In genomic region chr2:34592361-34592960, GRCm38 (mm10) we compare ENCODE assay signal across 16 mouse cellular contexts.
DNase-seq lines count a peak whose midpoint lies in the region; ATAC-seq and TF ChIP-seq lines count a peak whose summit lies in the region.
"Had no signal": no experiment of that assay in that cellular context is flagged by ENCODE, and none has a peak within 500 bp of the region (broad histone marks: within the 10 kb centered on the region; RNA-seq: fewer than 3 reads in every experiment).

No protein-coding gene starts in this region.

- H3K4me1 ChIP-seq in heart, embryonic 10.5 days: peaks cover 51% of the 10 kb centered on the region
- no peaks in the 10 kb centered on the region; the same call in 1 of the 2 replicates for H3K4me1 ChIP-seq in kidney, postnatal 0 days (replicated peaks; ENCODE audit: insufficient read depth, low read length)
- peaks cover 15% of the 10 kb centered on the region; the same call in 1 of the 2 replicates for H3K4me1 ChIP-seq in intestine, embryonic 16.5 days (ENCODE audit: control insufficient read depth, insufficient read depth, low read length)
- no peaks in the 10 kb centered on the region for H3K4me1 ChIP-seq in liver, postnatal 0 days (ENCODE audit: insufficient read depth)

- no peak overlapping the region for H3K9ac ChIP-seq in kidney, postnatal 0 days (ENCODE audit: low read depth, low read length)
- H3K9ac ChIP-seq in intestine, embryonic 16.5 days (ENCODE audit: low read depth, low read length): no peak overlapping the region
- no peak overlapping the region for H3K9ac ChIP-seq in liver, postnatal 0 days (replicated peaks)
- H3K9ac ChIP-seq: forebrain, embryonic 12.5 days; hindbrain, embryonic 15.5 days had no signal

- 35% methylated on average over 8 of the region's 8 CpGs for WGBS in heart, embryonic 10.5 days
- WGBS in kidney, postnatal 0 days: 38% methylated on average over 8 of the region's 8 CpGs
- 46% methylated on average over 8 of the region's 8 CpGs for WGBS in intestine, embryonic 16.5 days
- 71% methylated on average over 8 of the region's 8 CpGs for WGBS in liver, postnatal 0 days (ENCODE audit: insufficient replicate concordance)

- no peaks in the 10 kb centered on the region for H3K27me3 ChIP-seq in heart, embryonic 10.5 days (ENCODE audit: insufficient read depth, poor library complexity, severe bottlenecking)
- no peaks in the 10 kb centered on the region for H3K27me3 ChIP-seq in kidney, postnatal 0 days (ENCODE audit: insufficient read depth, low read length)
- no peaks in the 10 kb centered on the region for H3K27me3 ChIP-seq in intestine, embryonic 16.5 days (replicated peaks; ENCODE audit: control insufficient read depth, insufficient read depth, low read length)
- H3K27me3 ChIP-seq in liver, postnatal 0 days (ENCODE audit: insufficient read depth, low read length): no peaks in the 10 kb centered on the region
- H3K27me3 ChIP-seq: hindbrain, embryonic 15.5 days had no signal

- no peaks in the 10 kb centered on the region for H3K9me3 ChIP-seq in heart, embryonic 10.5 days
- no peaks in the 10 kb centered on the region for H3K9me3 ChIP-seq in kidney, postnatal 0 days (replicated peaks; ENCODE audit: low read length)
- no peaks in the 10 kb centered on the region for H3K9me3 ChIP-seq in intestine, embryonic 16.5 days (ENCODE audit: control insufficient read depth, low read length)
- no peaks in the 10 kb centered on the region for H3K9me3 ChIP-seq in liver, postnatal 0 days (ENCODE audit: low read length)
- H3K9me3 ChIP-seq: forebrain, embryonic 12.5 days; hindbrain, embryonic 15.5 days had no signal

- H3K4me3 ChIP-seq in heart, embryonic 10.5 days: no peak overlapping the region
- no peak overlapping the region for H3K4me3 ChIP-seq in kidney, postnatal 0 days (replicated peaks; ENCODE audit: low read depth, low read length)
- no peak overlapping the region for H3K4me3 ChIP-seq in intestine, embryonic 16.5 days (ENCODE audit: low read length)
- no peak overlapping the region for H3K4me3 ChIP-seq in liver, postnatal 0 days (ENCODE audit: low read depth, low read length)
- H3K4me3 ChIP-seq: forebrain, embryonic 12.5 days; hindbrain, embryonic 15.5 days had no signal

- no peak for TF ChIP-seq CTCF in kidney, postnatal 0 days (IDR thresholded peaks at IDR 0.05; ENCODE audit: low read depth)
- TF ChIP-seq CTCF in liver, postnatal 0 days (IDR thresholded peaks at IDR 0.05; ENCODE audit: low read depth): no peak

- no peak for ATAC-seq in kidney, postnatal 0 days (replicated peaks; ENCODE audit: low FRiP score, low read depth)
- peak; percentile 68 for ATAC-seq in intestine, embryonic 16.5 days
- no peak for ATAC-seq in liver, postnatal 0 days
- ATAC-seq: activated CD4-positive, CD25-positive, alpha-beta regulatory T cell, adult 4 months had no signal

- no peak for TF ChIP-seq EP300 in liver, postnatal 0 days (IDR thresholded peaks at IDR 0.05; ENCODE audit: low read depth)

- no peaks in the 10 kb centered on the region for H3K36me3 ChIP-seq in heart, embryonic 10.5 days
- H3K36me3 ChIP-seq in kidney, postnatal 0 days (ENCODE audit: insufficient read depth, low read length): 0 out of 2 replicates have a peak, but pooled peaks cover 3% of the 10 kb centered on the region
- no peaks in the 10 kb centered on the region for H3K36me3 ChIP-seq in intestine, embryonic 16.5 days (ENCODE audit: control insufficient read depth, insufficient read depth, low read length)
- peaks cover 2% of the 10 kb centered on the region; the same call in 1 of the 2 replicates for H3K36me3 ChIP-seq in liver, postnatal 0 days (replicated peaks; ENCODE audit: insufficient read depth, low read length)
- H3K36me3 ChIP-seq: forebrain, embryonic 12.5 days; hindbrain, embryonic 15.5 days had no signal

- no peak for DNase-seq in heart, embryonic 10.5 days (ENCODE audit: low spot score)
- DNase-seq in heart, adult 8-10 months (ENCODE audit: low spot score): no peak
- peak; percentile 50 for DNase-seq in kidney, postnatal 0 days (ENCODE audit: low spot score)
- no peak for DNase-seq in kidney, postnatal 25 days
- DNase-seq in yolk sac, embryonic 10.5 days (ENCODE audit: low spot score): peak; percentile 38
- DNase-seq in liver, postnatal 0 days: no peak
- DNase-seq in ovary, adult 18-20 months (ENCODE audit: low spot score): no peak
- DNase-seq: cerebellum, adult 8-10 months; kidney, adult 8-10 months; lung, adult 18-20 months; midbrain, embryonic 14.5 days had no signal

- H3K27ac ChIP-seq in heart, embryonic 10.5 days: peak overlapping the region; percentile 87
- H3K27ac ChIP-seq in kidney, postnatal 0 days: no peak overlapping the region
- H3K27ac ChIP-seq in intestine, embryonic 16.5 days (ENCODE audit: low read length): peak overlapping the region; percentile 42
- H3K27ac ChIP-seq in liver, postnatal 0 days (ENCODE audit: low read depth): no peak overlapping the region
- H3K27ac ChIP-seq: forebrain, embryonic 12.5 days; hindbrain, embryonic 15.5 days; macrophage had no signal

- no peak overlapping the region for H3K4me2 ChIP-seq in kidney, postnatal 0 days (ENCODE audit: low read length)
- H3K4me2 ChIP-seq in intestine, embryonic 16.5 days (ENCODE audit: low read depth, low read length): no peak overlapping the region
- H3K4me2 ChIP-seq in liver, postnatal 0 days (ENCODE audit: low read depth, low read length): no peak overlapping the region
- H3K4me2 ChIP-seq: forebrain, embryonic 12.5 days; hindbrain, embryonic 15.5 days had no signal

Comparison
In these comparisons a context has a peak if more than half of its experiments do, and no peak if none do; other contexts are left out.
1. DNase-seq: peak in kidney, postnatal 0 days (single experiment) and yolk sac, embryonic 10.5 days (single experiment); none in heart, embryonic 10.5 days (single experiment), heart, adult 8-10 months (single experiment), kidney, postnatal 25 days (0 of 2), liver, postnatal 0 days (single experiment) and ovary, adult 18-20 months (single experiment).
2. H3K27ac ChIP-seq: peak in heart, embryonic 10.5 days (single experiment) and intestine, embryonic 16.5 days (single experiment); none in kidney, postnatal 0 days (single experiment) and liver, postnatal 0 days (single experiment).